Mouse (Mus musculus) CH12.LX (cell line): ENCODE measurements at regions not wholly inside any gene's neighbourhood (a gene's known extent, or its start where the extent isn't known, plus 50 kb on each side); places are given as distances from the start of the nearest gene placed in this dataset.

Experiments
- DNase-seq: peaks from one replicate; pipeline ENCODE4 v3.0.0-alpha.2; 2013; ENCODE audit errors: extremely low read depth
- H3K27ac ChIP-seq: 2 replicates; pipeline ENCODE4 v1.5.1; 2012; ENCODE audit warnings: low read depth, mild to moderate bottlenecking, control low read depth, moderate library complexity; ENCODE audit not compliant: insufficient read depth
- H3K27me3 ChIP-seq: replicated peaks from 2 replicates; pipeline ENCODE3; 2012; ENCODE audit warnings: inconsistent platforms
- H3K36me3 ChIP-seq, 2 experiments: replicated peaks in 1 of 2; 2 replicates each; pipeline versions ENCODE3 to v1.6.1; 2012; ENCODE audit warnings: inconsistent platforms in 1 of 2, low read length in 1 of 2, mild to moderate bottlenecking in 1 of 2, mixed read lengths in 1 of 2, moderate library complexity in 1 of 2; ENCODE audit not compliant: control insufficient read depth in 1 of 2, insufficient read depth in 1 of 2
- H3K4me1 ChIP-seq, 2 experiments: 2 replicates each; pipeline ENCODE4 v1.6.1; 2012; ENCODE audit warnings: inconsistent platforms in 1 of 2, moderate library complexity in 1 of 2; ENCODE audit not compliant: insufficient read depth in 2 of 2, control insufficient read depth in 1 of 2
- H3K4me2 ChIP-seq: 2 replicates; pipeline ENCODE4 v1.6.1; 2012; ENCODE audit warnings: low read depth, mild to moderate bottlenecking, control low read depth; ENCODE audit not compliant: poor library complexity, insufficient read depth, severe bottlenecking
- H3K4me3 ChIP-seq, 3 experiments: fragments of 150-350 bp in 1 of 3; sonication (generic) in 1 of 3; replicated peaks in 1 of 3; 2 replicates each; pipeline versions ENCODE3 to v1.5.1; 2011 to 2012; ENCODE audit warnings: low read depth in 2 of 3, low read length in 2 of 3, mild to moderate bottlenecking in 2 of 3, moderate library complexity in 2 of 3, control low read depth in 1 of 3, improper control_type of control experiment in 1 of 3, inconsistent platforms in 1 of 3, mixed read lengths in 1 of 3; ENCODE audit not compliant: poor library complexity in 1 of 3
- H3K79me2 ChIP-seq: replicated peaks from 2 replicates; pipeline ENCODE4 v1.6.1; 2012; ENCODE audit warnings: mild to moderate bottlenecking, moderate library complexity; ENCODE audit not compliant: control insufficient read depth, poor library complexity, insufficient read depth, severe bottlenecking; ENCODE audit errors: extremely low read depth
- H3K9ac ChIP-seq: 2 replicates; pipeline ENCODE4 v1.6.1; 2012; ENCODE audit warnings: low read depth, mild to moderate bottlenecking, control low read depth, moderate library complexity; ENCODE audit not compliant: insufficient read depth
- H3K9me3 ChIP-seq: replicated peaks from 2 replicates; pipeline ENCODE3; 2012; ENCODE audit warnings: low read length, inconsistent platforms, mixed read lengths
- BHLHE40 ChIP-seq: IDR thresholded peaks from 2 replicates; pipeline ENCODE4 v1.6.1; 2011; ENCODE audit warnings: mild to moderate bottlenecking, low read depth, low read length, improper control_type of control experiment
- CHD2 ChIP-seq: IDR thresholded peaks from 2 replicates; pipeline ENCODE4 v1.6.1; 2011; ENCODE audit warnings: low read length, improper control_type of control experiment
- CTCF ChIP-seq, 2 experiments: IDR thresholded peaks in 1 of 2; conservative IDR thresholded peaks in 1 of 2; 2 replicates each; pipeline ENCODE4 v1.5.1; 2011 to 2012; ENCODE audit warnings: low read depth in 2 of 2, low read length in 2 of 2, improper control_type of control experiment in 1 of 2, inconsistent platforms in 1 of 2, mild to moderate bottlenecking in 1 of 2, moderate library complexity in 1 of 2
- ELF1 ChIP-seq: IDR thresholded peaks from 2 replicates; pipeline ENCODE4 v1.6.1; 2014; ENCODE audit warnings: low read depth, mild to moderate bottlenecking, inconsistent platforms, low read length, improper control_type of control experiment
- GABPA ChIP-seq: IDR thresholded peaks from 2 replicates; pipeline ENCODE4 v1.6.1; 2012; ENCODE audit warnings: low read depth, low read length, improper control_type of control experiment, inconsistent platforms; ENCODE audit not compliant: insufficient replicate concordance
- KAT2A ChIP-seq: IDR thresholded peaks from 2 replicates; pipeline ENCODE4 v1.6.1; 2012; ENCODE audit warnings: low read length, improper control_type of control experiment, inconsistent platforms; ENCODE audit not compliant: insufficient replicate concordance
- MAX ChIP-seq: IDR thresholded peaks from 2 replicates; pipeline ENCODE4 v1.6.1; 2011; ENCODE audit warnings: low read length, improper control_type of control experiment
- MEF2A ChIP-seq: IDR thresholded peaks from 2 replicates; pipeline ENCODE4 v1.6.1; 2014; ENCODE audit warnings: low read depth, mild to moderate bottlenecking, inconsistent platforms, low read length, improper control_type of control experiment, borderline replicate concordance
- SIN3A ChIP-seq: IDR thresholded peaks from 2 replicates; pipeline ENCODE4 v1.6.1; 2012; ENCODE audit warnings: low read length, improper control_type of control experiment, inconsistent platforms
- SMC3 ChIP-seq: IDR thresholded peaks from 2 replicates; pipeline ENCODE4 v1.6.1; 2011; ENCODE audit warnings: low read depth, low read length, improper control_type of control experiment
- USF2 ChIP-seq: conservative IDR thresholded peaks from 2 replicates; pipeline ENCODE4 v1.6.1; 2011; ENCODE audit warnings: low read depth, low read length, improper control_type of control experiment
- ZMIZ1 ChIP-seq: IDR thresholded peaks from 2 replicates; pipeline ENCODE4 v1.6.1; 2012; ENCODE audit warnings: low read depth, mild to moderate bottlenecking, inconsistent platforms, low read length, improper control_type of control experiment
- ZNF384 ChIP-seq: IDR thresholded peaks from 2 replicates; pipeline ENCODE4 v1.6.1; 2012; ENCODE audit warnings: low read depth, low read length, improper control_type of control experiment, inconsistent platforms
- dilution Hi-C: fragments of 300-500 bp; cut with MboI; formaldehyde crosslinking; loops from 2 replicates; pipeline ENCODE4 v1.14.3; 2020; ENCODE audit warnings: low sequenced_read_pairs; ENCODE audit not compliant: extremely low pct_unique_long_range_greater_than_20kb, extremely low pct_ligation_motif_present
- in situ Hi-C: fragments of 300-500 bp; cut with MboI; formaldehyde crosslinking; loops from 3 replicates; pipeline ENCODE4 v1.14.3; 2019; ENCODE audit warnings: low sequenced_read_pairs, low pct_ligation_motif_present, low pct_unique_long_range_greater_than_20kb, mixed read lengths

DNA sequence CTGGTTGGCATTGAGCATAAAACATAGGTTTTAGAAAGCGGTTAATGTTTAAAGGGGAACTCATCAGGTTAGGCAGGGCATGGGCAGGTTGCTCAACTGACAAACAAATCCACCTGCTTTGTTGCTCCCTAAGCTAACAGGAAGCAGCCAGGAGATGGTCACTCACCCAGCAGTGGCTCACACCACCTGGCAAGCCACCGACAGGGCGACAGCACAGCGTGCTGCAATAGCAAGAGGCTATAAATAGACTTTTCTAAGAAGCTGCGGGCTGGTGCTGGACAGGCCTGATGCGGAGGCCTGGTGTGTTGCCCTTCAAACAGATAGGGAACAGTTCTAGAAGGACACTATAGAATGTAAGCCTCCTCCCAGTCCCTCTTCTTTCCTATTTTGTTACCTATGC is 559.3 kb upstream of the Gm19410 start:
- peak; percentile 39; the same call in 1 of the 2 replicates for TF ChIP-seq MEF2A
- TF ChIP-seq SIN3A: no peak
- no peak for TF ChIP-seq KAT2A
- no peak for TF ChIP-seq USF2
- Histone ChIP-seq H3K4me1 (peaks cover 3 to 21% of the 10 kb centered on the region in 2 experiments; a peak in 3 of 4 replicates), H3K36me3 (no peaks in the 10 kb centered on the region), H3K27ac (no peak overlapping the region), H3K4me2 (peak overlapping the region; percentile 42; the same call in 1 of the 2 replicates), H3K9ac (no peak overlapping the region), H3K4me3 (no peak overlapping the region), H3K27me3 (no peaks in the 10 kb centered on the region), H3K9me3 (no peaks in the 10 kb centered on the region), H3K79me2 (no peaks in the 10 kb centered on the region)
- no peak for DNase-seq
- in situ Hi-C loops (no loop called here), dilution Hi-C loops (no loop called here)

- Histone ChIP-seq H3K4me1 (peaks cover 3 to 21% of the 10 kb centered on the region in 2 experiments; a peak in 3 of 4 replicates), H3K79me2 (no peaks in the 10 kb centered on the region), H3K4me2 (no peak overlapping the region), H3K27ac (no peak overlapping the region), H3K4me3 (no peak overlapping the region), H3K27me3 (no peaks in the 10 kb centered on the region), H3K36me3 (no peaks in the 10 kb centered on the region), H3K9ac (no peak overlapping the region), H3K9me3 (no peaks in the 10 kb centered on the region)
- TF ChIP-seq GABPA: no peak
- TF ChIP-seq BHLHE40: peak; percentile 58
- peak; percentile 70 for TF ChIP-seq ZNF384
- TF ChIP-seq ZMIZ1: no peak
- in situ Hi-C loops (no loop called here), dilution Hi-C loops (no loop called here)
- DNase-seq: peak; percentile 12
Observed at GRCm38 (mm10) chr8:35208357-35208756, 557.2 kb upstream of the Gm19410 start.

- in situ Hi-C loops: no loop called here
- Histone ChIP-seq H3K9me3 (no peaks in the 10 kb centered on the region), H3K4me2 (no peak overlapping the region), H3K4me3 (no peak overlapping the region), H3K36me3 (no peaks in the 10 kb centered on the region), H3K79me2 (no peaks in the 10 kb centered on the region), H3K27ac (no peak overlapping the region), H3K27me3 (no peaks in the 10 kb centered on the region), H3K9ac (no peak overlapping the region), H3K4me1 (peaks cover 3 to 5% of the 10 kb centered on the region in 2 experiments; a peak in 3 of 4 replicates)
- dilution Hi-C loops: no loop called here
- DNase-seq: no peak
- TF ChIP-seq SMC3: no peak
- TF ChIP-seq CTCF (conservative IDR thresholded peaks at IDR 0.05 in 1 of 2, IDR thresholded peaks at IDR 0.05 in 1 of 2; ENCODE audit: low read depth in 2 of 2, low read length in 2 of 2): no peak
- TF ChIP-seq MAX: no peak
- no peak for TF ChIP-seq SIN3A
- no peak for TF ChIP-seq ELF1
- TF ChIP-seq GABPA: no peak
- TF ChIP-seq CHD2: no peak
Observed at GRCm38 (mm10) chr8:35211506-35212452, 553.8 kb upstream of the Gm19410 start.
